Mouse (Mus musculus) heart, embryonic 14.5 days (tissue): ENCODE results near the gene Mdfi. TPM values are rescaled to one million over a fixed set of nuclear protein-coding genes. Genes with fewer than 3 reads are reported as not detected.

Source experiments
- ATAC-seq: fragments of 200-750 bp; cut with Nextera tagmentation; 2 replicates; pipeline ENCODE4 v1.8.0; 2017; ENCODE audit warnings: low read depth, moderate TSS enrichment; ENCODE audit not compliant: insufficient number of reproducible peaks, insufficient read depth, low FRiP score
- H3K27ac ChIP-seq, 2 experiments: fragments of 200-500 bp in 1 of 2; fragments of 300-500 bp in 1 of 2; sonication (generic) in 1 of 2; replicated peaks in 1 of 2; 2 replicates each; pipeline ENCODE4 v1.5.1; 2012 to 2014; ENCODE audit warnings: low read depth in 2 of 2, low read length in 2 of 2, control low read depth in 1 of 2, mild to moderate bottlenecking in 1 of 2, mixed read lengths in 1 of 2; ENCODE audit not compliant: control insufficient read depth in 1 of 2, insufficient read depth in 1 of 2
- H3K27me3 ChIP-seq: fragments of 300-500 bp; sonication (generic); 2 replicates; pipeline ENCODE4 v1.6.1; 2014; ENCODE audit warnings: mild to moderate bottlenecking, low read length, control low read depth; ENCODE audit not compliant: control insufficient read depth, insufficient read depth
- H3K36me3 ChIP-seq: fragments of 300-500 bp; sonication (generic); 2 replicates; pipeline ENCODE4 v1.6.1; 2014; ENCODE audit warnings: mild to moderate bottlenecking, control low read depth, low read length, mixed read lengths; ENCODE audit not compliant: control insufficient read depth, insufficient read depth
- H3K4me1 ChIP-seq, 2 experiments: fragments of 200-500 bp in 1 of 2; fragments of 300-500 bp in 1 of 2; sonication (generic) in 1 of 2; 2 replicates each; pipeline ENCODE4 v1.6.1; 2012 to 2014; ENCODE audit warnings: low read length in 2 of 2, control low read depth in 1 of 2, mixed read lengths in 1 of 2; ENCODE audit not compliant: control insufficient read depth in 2 of 2, insufficient read depth in 2 of 2
- H3K4me2 ChIP-seq: fragments of 300-500 bp; sonication (generic); 2 replicates; pipeline ENCODE4 v1.6.1; 2014; ENCODE audit warnings: mild to moderate bottlenecking, low read length
- H3K4me3 ChIP-seq, 2 experiments: fragments of 200-500 bp in 1 of 2; fragments of 300-500 bp in 1 of 2; sonication (generic) in 1 of 2; 2 replicates each; pipeline ENCODE4 v1.5.1; 2012 to 2014; ENCODE audit warnings: low read length in 2 of 2, mild to moderate bottlenecking in 2 of 2, control low read depth in 1 of 2, low read depth in 1 of 2, moderate library complexity in 1 of 2; ENCODE audit not compliant: control insufficient read depth in 1 of 2, insufficient read depth in 1 of 2
- H3K9ac ChIP-seq: fragments of 300-500 bp; sonication (generic); 2 replicates; pipeline ENCODE4 v1.6.1; 2014; ENCODE audit warnings: mild to moderate bottlenecking, low read length
- H3K9me3 ChIP-seq: fragments of 300-500 bp; sonication (generic); 2 replicates; pipeline ENCODE4 v1.6.1; 2016; ENCODE audit warnings: low read length, control low read depth; ENCODE audit not compliant: control insufficient read depth
- WGBS: fragments of 180-500 bp; shearing (Covaris S2); extraction: QIAGEN DNeasy Blood & Tissue Kit; methylation state at CpG from one replicate; pipeline ENCODE4 v1.1.7; 2014; 5-methylcytosine and 5-hydroxymethylcytosine counted together
- polyA plus RNA-seq: library from polyadenylated mRNA; unstranded; fragments of >200 nt; fragmentation: Nextera tagmentation; extraction: Ambion mirVana; gene quantifications from 2 replicates; pipeline ENCODE4 v1.2.1, GENCODE M21; 2014

The Mdfi gene
- 10.4 and 26.3 TPM in 2 replicates for polyA plus RNA-seq

- Histone ChIP-seq H3K36me3 (peaks cover 17% of the 10 kb centered on the region), H3K27ac (peak within 1 kb of the TSS; percentile 32 to 83), H3K4me1 (peaks cover 23 to 39% of the 10 kb centered on the region in 2 experiments), H3K9me3 (no peaks in the 10 kb centered on the region), H3K4me2 (peak within 1 kb of the TSS; percentile 91), H3K9ac (peak within 1 kb of the TSS; percentile 88), H3K27me3 (no peaks in the 10 kb centered on the region), H3K4me3 (peak within 1 kb of the TSS; percentile 80 to 91)
- no peak for ATAC-seq
- 9% methylated on average over 18 of the region's 18 CpGs for WGBS
Measured at GRCm38 (mm10) chr17:47834482-47834767, at the start of gene Mdfi. Mdfi (minus strand) TSS chr17:47834691.

GRCm38 (mm10) chr17:47883099-47883498 is 48.6 kb upstream of the Mdfi start:
- Histone ChIP-seq H3K27ac (no peak overlapping the region), H3K4me3 (no peak overlapping the region), H3K9ac (no peak overlapping the region), H3K36me3 (peaks cover 19% of the 10 kb centered on the region; the same call in 1 of the 2 replicates), H3K9me3 (no peaks in the 10 kb centered on the region), H3K4me2 (no peak overlapping the region), H3K4me1 (peaks cover 27 to 33% of the 10 kb centered on the region in 2 experiments), H3K27me3 (no peaks in the 10 kb centered on the region)
- no peak for ATAC-seq
- 79% methylated on average over 5 of the region's 5 CpGs for WGBS

- H3K9ac ChIP-seq: no peak overlapping the region
- ATAC-seq: no peak
- no peaks in the 10 kb centered on the region for H3K27me3 ChIP-seq
- no peaks in the 10 kb centered on the region for H3K9me3 ChIP-seq
- H3K4me3 ChIP-seq: no peak overlapping the region
- no peak overlapping the region for H3K27ac ChIP-seq
- WGBS: 76% methylated on average over 13 of the region's 13 CpGs
- no peak overlapping the region for H3K4me2 ChIP-seq
- H3K4me1 ChIP-seq: peaks cover 19 to 28% of the 10 kb centered on the region in 2 experiments
- peaks cover 27% of the 10 kb centered on the region for H3K36me3 ChIP-seq
Measured at GRCm38 (mm10) chr17:47881330-47881729, 46.8 kb upstream of the Mdfi start.

- 7% methylated on average over 3 of the region's 3 CpGs for WGBS
- ATAC-seq: 0 out of 2 replicates have a peak, but pooled peaks have one; percentile 40
- Histone ChIP-seq H3K4me2 (peak overlapping the region; percentile 56), H3K4me1 (peaks cover 19 to 28% of the 10 kb centered on the region in 2 experiments), H3K27ac (no peak overlapping the region; a peak in 1 of 4 replicates), H3K27me3 (no peaks in the 10 kb centered on the region), H3K36me3 (peaks cover 43% of the 10 kb centered on the region), H3K9ac (peak overlapping the region; percentile 14; the same call in 1 of the 2 replicates), H3K9me3 (no peaks in the 10 kb centered on the region), H3K4me3 (no peak overlapping the region)
Measured at GRCm38 (mm10) chr17:47879207-47879606, 44.7 kb upstream of the Mdfi start.

- Histone ChIP-seq H3K4me1 (peaks cover 19 to 32% of the 10 kb centered on the region in 2 experiments), H3K9ac (peak overlapping the region; percentile 67), H3K9me3 (no peaks in the 10 kb centered on the region), H3K4me3 (peak overlapping the region; percentile 10 to 14; a peak in 2 of 4 replicates), H3K36me3 (peaks cover 41% of the 10 kb centered on the region), H3K27me3 (no peaks in the 10 kb centered on the region), H3K27ac (peak overlapping the region in 1 of 2 experiments; percentile 6; a peak in 1 of 4 replicates), H3K4me2 (peak overlapping the region; percentile 56)
- WGBS: 13% methylated on average over 34 of the region's 35 CpGs
- ATAC-seq: no peak
Measured at GRCm38 (mm10) chr17:47878378-47879089, 44.0 kb upstream of the Mdfi start.

- Histone ChIP-seq H3K4me3 (no peak overlapping the region), H3K36me3 (peaks cover 45% of the 10 kb centered on the region), H3K27me3 (no peaks in the 10 kb centered on the region), H3K27ac (no peak overlapping the region), H3K9ac (0 out of 2 replicates have a peak overlapping the region, but pooled peaks have one; percentile 67), H3K4me2 (peak overlapping the region; percentile 56), H3K4me1 (peaks cover 23 to 36% of the 10 kb centered on the region in 2 experiments), H3K9me3 (no peaks in the 10 kb centered on the region)
- 65% methylated on average over 10 of the region's 10 CpGs for WGBS
- ATAC-seq: no peak
Measured at GRCm38 (mm10) chr17:47877715-47878377, 43.4 kb upstream of the Mdfi start.

- H3K27ac ChIP-seq: no peak overlapping the region
- no peaks in the 10 kb centered on the region for H3K9me3 ChIP-seq
- ATAC-seq: no peak
- H3K4me3 ChIP-seq: no peak overlapping the region
- no peak overlapping the region for H3K4me2 ChIP-seq
- 64% methylated on average over 26 of the region's 26 CpGs for WGBS
- H3K27me3 ChIP-seq: no peaks in the 10 kb centered on the region
- H3K36me3 ChIP-seq: peaks cover 52% of the 10 kb centered on the region
- H3K9ac ChIP-seq: no peak overlapping the region
- peaks cover 23 to 36% of the 10 kb centered on the region in 2 experiments for H3K4me1 ChIP-seq
Measured at GRCm38 (mm10) chr17:47876776-47877714, 42.6 kb upstream of the Mdfi start.
